Mouse (Mus musculus) layer of hippocampus, postnatal 14 days (tissue): ENCODE results near the gene Susd3. TPM values are rescaled to one million over a fixed set of nuclear protein-coding genes. Genes with fewer than 3 reads are reported as not detected.

Source experiments
- DNase-seq, 2 experiments: peaks; one replicate each; pipeline ENCODE4 v3.0.0; 2021 to 2022; ENCODE audit warnings: low spot score in 2 of 2, mixed read lengths in 1 of 2
- total RNA-seq, 2 experiments: library from RNA; stranded (reverse); gene quantifications; 2 replicates each; pipeline ENCODE4 v1.2.3; 2021

Gene Susd3
- total RNA-seq, 2 experiments from 2014 or later, result 2.6 to 3.7 TPM

GRCm38 (mm10) chr13:49214454-49214853 lies 34.1 kb downstream of the Susd3 start:
- DNase-seq, result no peak

DNA sequence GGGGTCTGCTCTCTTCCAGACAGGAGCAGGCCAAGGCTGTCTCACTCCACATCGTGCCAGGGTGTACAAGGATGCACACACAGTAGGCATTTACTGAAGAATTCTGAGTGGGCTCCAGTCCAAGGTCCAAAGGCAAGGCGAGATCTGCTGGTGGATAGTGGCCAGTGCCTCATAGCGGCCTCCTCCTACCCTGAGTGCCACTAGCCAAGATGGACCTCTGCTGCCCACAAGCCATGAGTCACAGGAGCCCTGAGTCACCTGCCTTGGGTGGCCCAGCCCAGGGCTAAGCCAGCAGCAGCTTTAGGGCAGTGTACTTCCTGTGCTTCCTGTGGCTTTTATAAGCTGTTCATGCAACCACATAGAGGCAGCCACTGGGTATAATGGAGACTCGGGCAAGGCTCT lies 35.0 kb downstream of the Susd3 start:
- peak in 1 of 2 experiments; percentile 39 for DNase-seq

DNA sequence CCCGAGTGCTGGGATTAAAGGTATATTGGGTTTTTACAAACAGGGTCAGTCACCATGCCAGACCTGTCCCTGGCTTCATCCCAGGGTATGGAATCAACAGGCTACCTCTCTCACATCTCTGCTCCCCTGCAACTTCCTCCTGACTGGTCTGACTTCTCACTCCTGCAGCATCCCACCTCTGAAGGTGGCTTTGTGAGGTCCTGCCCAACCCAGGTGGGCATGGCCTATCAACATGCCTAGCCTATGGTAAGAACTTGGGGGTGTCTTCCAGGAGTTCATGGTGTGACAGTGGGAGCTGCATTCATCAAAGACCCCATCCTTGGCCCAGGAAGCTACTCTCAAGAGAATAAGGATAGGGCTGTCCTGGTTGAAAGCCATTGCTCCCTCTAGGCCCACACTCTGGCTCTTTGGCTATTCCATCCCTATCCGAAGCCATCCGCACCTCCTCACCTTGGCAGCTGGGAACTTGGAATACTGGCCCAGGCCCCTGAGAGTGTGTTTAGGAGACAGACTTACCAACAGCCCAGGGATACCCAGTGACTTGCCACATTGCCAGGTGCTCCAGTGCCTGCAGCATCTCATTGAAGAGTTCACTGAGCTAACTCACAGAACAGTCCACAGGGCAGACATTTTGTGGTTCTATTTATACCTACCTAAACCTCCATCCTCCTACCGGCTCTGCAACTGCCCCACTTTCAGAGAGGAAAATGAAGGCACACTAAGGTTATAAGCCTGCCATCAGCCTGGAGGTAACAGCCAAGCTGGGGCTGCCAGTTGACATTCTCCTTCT lies 35.6 kb downstream of the Susd3 start:
- DNase-seq, result no peak

- no peak for DNase-seq
Observed at GRCm38 (mm10) chr13:49209306-49209705, 39.2 kb downstream of the Susd3 start.

DNA sequence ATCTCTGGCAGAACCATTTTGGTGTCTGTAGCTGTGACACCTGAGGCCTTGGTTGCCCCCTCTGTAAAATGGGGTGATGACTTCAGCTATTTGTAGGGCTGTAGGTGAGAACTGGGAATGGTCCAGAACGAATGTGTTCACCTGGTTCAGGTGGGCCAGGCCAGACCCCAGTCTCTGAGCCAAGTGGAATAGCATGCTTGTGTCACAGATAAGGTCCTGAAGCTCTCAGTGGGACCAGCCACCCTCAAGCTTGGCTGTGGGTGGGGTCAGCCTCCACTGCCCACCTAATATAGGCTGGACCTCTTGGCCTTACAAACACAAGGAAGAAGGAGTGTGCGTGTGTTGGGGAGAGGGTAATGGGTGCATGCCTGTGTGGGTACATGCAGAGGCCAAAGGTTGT lies 42.2 kb downstream of the Susd3 start:
- DNase-seq, result no peak

DNA sequence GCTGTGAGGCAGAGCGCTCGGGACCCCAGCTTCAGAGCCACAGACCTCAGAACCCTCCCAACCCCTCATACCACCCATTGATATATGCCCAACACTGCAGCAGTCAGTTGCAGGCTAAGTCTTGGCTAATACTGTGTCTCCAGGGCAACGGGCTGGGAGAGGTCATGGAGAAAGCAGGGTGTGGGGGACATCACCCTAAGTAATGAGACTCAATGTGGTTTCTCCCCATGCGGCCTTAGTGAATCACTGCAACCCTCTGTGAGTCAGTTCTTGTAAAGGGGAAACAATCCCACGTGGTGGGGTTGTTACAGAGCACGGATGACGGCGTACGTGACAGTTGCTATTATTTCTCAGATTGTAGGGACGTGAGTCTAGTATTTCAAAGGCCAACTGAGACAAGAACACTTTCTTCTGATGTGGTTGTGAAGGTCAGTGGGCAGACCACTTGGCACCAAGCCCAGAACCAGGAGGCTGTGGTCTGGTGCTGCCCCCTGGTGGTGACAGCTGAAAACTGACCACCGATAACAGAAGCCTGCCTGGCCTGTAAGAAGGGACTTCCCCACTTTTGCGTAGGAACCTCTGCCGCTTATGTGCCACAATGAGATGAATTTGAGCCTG lies 43.0 kb downstream of the Susd3 start:
- DNase-seq, result peak; percentile 82 to 86

DNA sequence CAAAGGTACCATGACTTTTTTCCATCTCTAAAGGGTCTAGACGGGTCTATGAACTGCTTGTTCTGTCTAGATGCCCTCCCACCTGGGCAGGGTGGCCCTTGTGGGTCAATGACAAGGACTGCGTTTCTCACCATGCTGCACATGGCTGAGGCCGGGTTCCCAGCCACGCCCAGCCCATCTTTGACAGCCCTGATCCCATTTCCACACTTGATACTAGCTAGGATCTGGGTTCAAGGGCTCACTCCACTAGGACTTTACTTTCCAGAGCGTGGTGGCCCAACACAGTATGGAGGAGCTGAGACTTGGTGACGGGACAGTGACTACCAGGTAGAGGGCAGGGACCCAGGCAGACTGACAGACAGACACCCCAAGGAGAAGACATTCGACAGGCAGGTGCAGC lies 46.0 kb downstream of the Susd3 start:
- DNase-seq, result no peak

DNA sequence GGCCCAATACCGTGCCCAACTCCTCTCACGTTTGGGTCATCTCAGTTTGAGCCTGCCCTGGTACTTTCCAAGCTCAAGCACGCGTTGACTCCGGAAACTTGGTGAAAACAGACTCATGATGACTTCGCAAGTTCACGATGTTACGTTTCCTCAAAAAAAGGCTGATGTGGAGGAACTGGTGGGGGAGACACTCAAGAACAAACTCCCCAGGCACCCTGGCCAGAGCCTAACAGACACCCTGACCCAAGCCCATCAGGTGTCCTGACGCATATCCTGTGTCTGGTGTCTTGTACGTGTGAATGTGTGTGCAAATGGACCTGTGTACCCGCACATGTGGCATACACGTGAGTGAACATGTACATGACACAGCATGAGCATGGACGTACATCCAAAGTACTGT lies 47.8 kb downstream of the Susd3 start:
- DNase-seq, result no peak

GRCm38 (mm10) chr13:49199891-49200290 lies 48.6 kb downstream of the Susd3 start:
- DNase-seq, result no peak

DNA sequence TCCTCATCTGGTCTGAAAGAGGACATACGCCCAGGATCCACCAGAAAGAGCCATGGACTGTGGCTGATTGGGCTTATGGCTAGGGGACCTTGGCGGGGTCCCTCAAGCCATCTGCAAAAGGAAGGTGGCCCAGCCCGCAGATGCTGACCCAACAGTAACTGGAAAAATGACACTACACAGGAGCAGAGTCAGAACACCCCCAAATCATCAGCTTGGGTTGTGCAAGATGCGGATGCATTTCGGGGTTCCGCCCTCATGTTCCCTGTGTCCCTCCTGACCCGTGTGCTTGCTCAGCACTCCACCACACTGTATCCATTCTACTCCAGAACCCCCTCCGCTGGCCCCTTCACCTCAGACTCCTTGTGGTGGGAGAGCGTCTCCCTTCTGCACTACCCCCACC lies 49.8 kb downstream of the Susd3 start:
- DNase-seq, result no peak

- DNase-seq, result peak in 1 of 2 experiments; percentile 73
Observed at GRCm38 (mm10) chr13:49196766-49197165, 51.7 kb downstream of the Susd3 start.

DNA sequence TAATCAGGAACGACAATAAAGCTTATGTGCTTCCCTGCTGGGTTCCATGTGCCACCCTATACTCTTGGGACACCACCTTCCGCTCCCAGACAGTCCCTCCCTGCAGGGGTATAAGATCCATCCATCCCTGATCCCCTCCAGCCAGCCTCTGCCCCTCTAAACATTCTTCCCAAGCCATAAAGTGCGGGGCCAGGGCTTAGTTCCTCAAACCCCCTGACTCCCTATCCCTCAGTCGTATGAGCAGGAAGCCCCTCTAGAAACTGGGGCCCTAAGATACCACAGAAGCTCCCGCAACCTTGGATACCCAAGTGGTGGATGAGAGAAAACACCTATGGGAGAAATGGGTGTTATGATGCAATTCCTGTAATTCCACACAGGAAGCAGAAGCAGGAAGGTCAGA lies 52.3 kb downstream of the Susd3 start:
- no peak for DNase-seq

DNA sequence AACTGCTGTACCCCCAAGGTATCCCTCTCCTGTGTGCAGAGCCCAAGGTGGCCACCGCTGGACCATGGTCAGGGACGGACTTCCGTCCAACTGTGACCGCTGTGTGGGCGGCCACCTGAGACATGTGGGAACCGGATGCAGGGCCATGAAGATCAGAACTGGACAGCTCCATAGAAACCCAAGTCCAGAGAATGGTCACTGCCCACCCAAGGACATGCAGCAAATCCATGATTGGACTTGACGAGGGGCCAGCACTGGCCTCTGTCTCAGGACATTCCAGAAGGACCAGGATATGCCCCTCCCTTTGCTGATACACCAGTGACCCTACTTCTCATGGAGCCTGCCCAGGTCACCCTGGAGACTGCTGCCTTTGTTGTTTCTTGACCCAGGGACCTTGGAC lies 52.9 kb downstream of the Susd3 start:
- no peak for DNase-seq

- no peak for DNase-seq
Observed at GRCm38 (mm10) chr13:49194811-49195210, 53.7 kb downstream of the Susd3 start.

GRCm38 (mm10) chr13:49193650-49194049 lies 54.9 kb downstream of the Susd3 start:
- no peak for DNase-seq

DNA sequence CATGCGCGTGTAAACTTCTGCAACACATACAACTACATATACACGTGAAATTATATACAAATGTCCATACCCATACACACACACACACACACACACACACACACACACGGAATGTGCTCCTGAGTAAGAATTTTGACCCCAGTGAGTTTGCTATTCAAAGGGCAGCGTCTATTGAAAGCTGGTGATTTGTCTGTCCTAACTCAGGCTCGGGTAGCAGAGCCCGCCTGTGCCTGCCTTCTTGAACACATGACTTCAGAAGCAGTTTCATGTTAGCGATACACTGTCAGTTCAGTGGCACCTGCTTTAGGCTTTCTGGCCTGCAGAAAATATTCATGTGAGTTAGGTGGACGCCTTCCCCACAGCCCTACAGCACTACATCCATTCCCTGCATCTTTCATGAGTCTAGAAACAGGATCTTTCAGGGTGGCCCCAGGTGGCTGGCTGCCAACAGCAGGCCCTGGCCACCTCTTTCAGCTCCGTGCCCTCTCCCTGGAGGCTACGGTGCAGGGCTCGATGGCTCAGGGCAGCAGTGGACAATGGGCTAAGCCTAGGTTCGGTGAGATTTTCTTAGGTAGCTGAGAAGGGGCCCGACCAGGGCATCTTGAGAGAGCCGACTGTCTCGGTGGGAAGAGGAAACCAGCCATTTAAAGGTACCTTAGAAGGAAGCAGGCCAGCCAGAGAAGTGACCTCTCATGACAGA lies 56.2 kb downstream of the Susd3 start:
- DNase-seq, result no peak

GRCm38 (mm10) chr13:49191673-49192035 lies 56.9 kb downstream of the Susd3 start:
- DNase-seq, result no peak

DNA sequence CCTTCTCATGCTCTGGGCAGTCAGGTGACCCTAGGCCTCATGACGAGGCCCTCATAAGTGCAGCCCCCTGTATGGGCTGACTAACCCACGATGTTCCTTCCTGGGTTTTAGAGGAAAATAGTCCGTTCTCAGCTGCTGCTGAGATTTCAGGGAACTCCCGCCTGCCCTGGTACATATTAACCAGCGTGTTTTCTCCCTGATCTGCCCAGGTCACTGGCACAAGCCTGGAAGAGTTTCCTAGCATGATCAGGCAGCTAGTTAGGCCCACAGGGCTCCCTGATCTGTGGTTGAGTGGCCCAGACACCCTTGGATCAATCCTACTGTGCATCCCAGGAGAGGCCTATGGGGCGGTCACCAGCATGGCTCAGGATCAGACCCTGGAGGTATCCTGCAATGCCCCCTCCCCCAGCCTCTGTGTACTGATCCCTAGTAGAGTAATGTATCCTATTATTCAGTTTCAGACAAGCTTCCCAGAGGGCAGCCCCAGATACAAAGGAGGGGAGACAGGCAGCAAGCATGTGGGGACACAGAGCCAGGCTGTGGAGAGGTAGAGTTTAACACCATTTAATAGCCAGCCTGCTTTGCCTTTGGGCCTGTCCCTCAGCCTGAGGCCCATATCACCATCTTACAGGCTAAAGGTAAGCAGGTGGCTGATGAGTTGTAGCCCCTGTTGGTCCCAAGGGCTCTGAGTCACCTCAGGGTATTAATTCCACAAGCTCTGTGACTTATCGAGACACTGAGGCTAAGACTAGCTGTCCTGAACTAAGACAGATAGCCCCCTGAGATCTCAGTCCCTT lies 57.4 kb downstream of the Susd3 start:
- no peak for DNase-seq

- no peak for DNase-seq
Observed at GRCm38 (mm10) chr13:49189970-49190870, 58.3 kb downstream of the Susd3 start.

DNA sequence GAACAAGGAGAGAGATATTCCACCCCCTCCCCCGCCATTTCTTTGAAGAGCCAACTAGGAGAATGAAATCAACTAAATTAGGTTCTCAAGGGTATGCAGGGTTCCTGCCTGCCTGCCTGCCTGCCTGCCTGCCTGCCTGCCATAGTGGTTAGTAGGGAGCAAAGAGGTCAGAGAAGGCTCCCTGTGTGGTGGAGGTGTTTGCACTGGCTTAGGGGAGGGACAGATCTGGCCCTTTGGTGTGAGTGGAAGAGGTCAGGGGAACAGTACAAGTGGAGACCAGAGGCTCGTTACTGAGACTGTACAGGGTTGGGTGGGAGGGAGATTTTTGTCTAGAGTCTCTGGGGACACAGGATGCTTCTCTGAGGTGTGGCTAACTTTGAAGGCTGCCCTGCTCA lies 59.5 kb downstream of the Susd3 start:
- DNase-seq, result no peak
